Mouse (Mus musculus): ENCODE measurements around the gene Sdf4.

GRCm38 (mm10) chr4:156031255-156031592 is 38.6 kb downstream of the Sdf4 start:
- no peak for TF ChIP-seq CTCF (IDR thresholded peaks at IDR 0.05; ENCODE audit: extremely low read depth, insufficient read depth, low read length)
- TF ChIP-seq POLR2A (IDR thresholded peaks at IDR 0.05; ENCODE audit: extremely low read depth, insufficient read depth, low read length): no peak
